30 mouse cellular contexts compared by ENCODE assay signal in the genomic region with DNA sequence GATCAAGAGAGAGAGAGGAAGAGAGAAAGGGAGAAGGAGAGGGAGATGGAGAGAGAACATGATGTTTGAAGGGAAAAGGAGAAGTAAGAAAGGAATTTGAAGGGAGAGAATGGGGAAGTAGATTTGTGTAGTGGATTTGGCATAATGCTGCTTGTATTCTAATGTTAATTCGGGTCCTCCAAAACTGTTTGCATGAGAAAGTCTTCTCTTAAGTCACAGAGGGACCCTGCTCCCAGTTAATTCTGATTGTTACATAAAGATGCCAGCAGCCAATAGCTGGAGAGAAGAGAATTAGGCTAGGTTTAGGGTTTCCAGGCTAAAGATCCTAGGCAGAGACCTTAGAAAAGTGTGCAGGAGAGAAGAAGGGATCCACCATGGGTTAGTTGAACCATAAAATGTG. TPM values are rescaled to one million over a fixed set of nuclear protein-coding genes. Genes with fewer than 3 reads are reported as not detected.
A peak's percentile ranks its signal among the peaks of the same experiment; 100 is the strongest.
DNase-seq lines count a peak whose midpoint lies in the region; ATAC-seq and TF ChIP-seq lines count a peak whose summit lies in the region.
"Had no signal": no experiment of that assay in that cellular context is flagged by ENCODE, and none has a peak within 500 bp of the region (broad histone marks: within the 10 kb centered on the region; RNA-seq: fewer than 3 reads in every experiment).

No protein-coding gene starts in this region.

- WGBS in forebrain, embryonic 13.5 days, result 59% methylated on average over 1 of the region's 1 CpGs

- H3K4me2 ChIP-seq in forebrain, embryonic 13.5 days, result no peak overlapping the region
- H3K4me2 ChIP-seq: embryonic facial prominence, embryonic 13.5 days; embryonic facial prominence, embryonic 15.5 days; forebrain, embryonic 12.5 days; forebrain, embryonic 15.5 days had no signal

- no peak for TF ChIP-seq CTCF in ES-Bruce4 (IDR thresholded peaks at IDR 0.05; ENCODE audit: low read depth, low read length)
- TF ChIP-seq CTCF in MEL (IDR thresholded peaks at IDR 0.05 in 2 of 3, conservative IDR thresholded peaks at IDR 0.05 in 1 of 3; ENCODE audit: control insufficient read depth in 1 of 3, insufficient read depth in 1 of 3, low read depth in 2 of 3, low read length in 3 of 3, poor library complexity in 1 of 3, severe bottlenecking in 1 of 3), result no peak

- no peak for ATAC-seq in forebrain, embryonic 13.5 days
- ATAC-seq: activated CD4-positive, CD25-positive, alpha-beta regulatory T cell, adult 4 months; CD4-positive, CD25-positive, alpha-beta regulatory T cell, adult 4 months; forebrain, embryonic 15.5 days; forebrain, postnatal 0 days; Patski had no signal

- H3K4me3 ChIP-seq in ES-Bruce4 (ENCODE audit: low read depth, low read length), result no peak overlapping the region
- no peak overlapping the region for H3K4me3 ChIP-seq in MEL (ENCODE audit: control insufficient read depth in 1 of 2, insufficient read depth in 1 of 2, low read depth in 2 of 2, low read length in 2 of 2)
- no peak overlapping the region for H3K4me3 ChIP-seq in forebrain, embryonic 13.5 days
- H3K4me3 ChIP-seq: embryonic facial prominence, embryonic 13.5 days; embryonic facial prominence, embryonic 15.5 days; erythroblast, embryonic 14.5 days; forebrain, embryonic 10.5 days; forebrain, embryonic 12.5 days; forebrain, embryonic 15.5 days had no signal

- H3K27ac ChIP-seq in ES-Bruce4 (ENCODE audit: insufficient read depth, low read length) (0 out of 2 replicates have a peak overlapping the region, but pooled peaks have one; percentile 59), MEL (ENCODE audit: control insufficient read depth, low read depth, low read length) (no peak overlapping the region)
- no peak overlapping the region for H3K27ac ChIP-seq in forebrain, embryonic 13.5 days
- H3K27ac ChIP-seq: embryonic facial prominence, embryonic 13.5 days; embryonic facial prominence, embryonic 15.5 days; forebrain, embryonic 10.5 days; forebrain, embryonic 12.5 days; forebrain, embryonic 15.5 days had no signal

- TF ChIP-seq EP300 in ES-Bruce4 (IDR thresholded peaks at IDR 0.05; ENCODE audit: insufficient read depth, low read depth, low read length) (no peak), MEL (IDR thresholded peaks at IDR 0.05; ENCODE audit: low read depth in 1 of 2, low read length in 2 of 2) (no peak)

- TF ChIP-seq POLR2A in ES-Bruce4 (IDR thresholded peaks at IDR 0.05; ENCODE audit: insufficient read depth, low read length) (no peak), MEL (IDR thresholded peaks at IDR 0.05; ENCODE audit: control insufficient read depth in 1 of 2, insufficient read depth in 1 of 2, low read depth in 1 of 2, low read length in 2 of 2, poor library complexity in 1 of 2) (no peak)

- no peaks in the 10 kb centered on the region for H3K9me3 ChIP-seq in ES-Bruce4 (replicated peaks; ENCODE audit: control insufficient read depth, insufficient read depth, low read length, poor library complexity, severe bottlenecking)
- H3K9me3 ChIP-seq in MEL (replicated peaks; ENCODE audit: insufficient read depth, low read length), result no peaks in the 10 kb centered on the region
- no peaks in the 10 kb centered on the region for H3K9me3 ChIP-seq in forebrain, embryonic 13.5 days (replicated peaks)
- H3K9me3 ChIP-seq: embryonic facial prominence, embryonic 13.5 days; embryonic facial prominence, embryonic 15.5 days; forebrain, embryonic 10.5 days; forebrain, embryonic 12.5 days; forebrain, embryonic 15.5 days; G1E had no signal

- H3K27me3 ChIP-seq in ES-Bruce4 (ENCODE audit: control insufficient read depth, insufficient read depth, low read length, poor library complexity, severe bottlenecking), result no peaks in the 10 kb centered on the region
- no peaks in the 10 kb centered on the region for H3K27me3 ChIP-seq in MEL (ENCODE audit: control insufficient read depth in 1 of 2, insufficient read depth in 2 of 2, low read length in 2 of 2)
- H3K27me3 ChIP-seq in forebrain, embryonic 13.5 days, result no peaks in the 10 kb centered on the region
- H3K27me3 ChIP-seq: CH12.LX; embryonic facial prominence, embryonic 13.5 days; embryonic facial prominence, embryonic 15.5 days; forebrain, embryonic 12.5 days; forebrain, embryonic 15.5 days had no signal

- H3K9ac ChIP-seq in ES-Bruce4 (ENCODE audit: low read depth, poor library complexity, severe bottlenecking) (no peak overlapping the region), MEL (ENCODE audit: control insufficient read depth, low read depth, low read length, poor library complexity, severe bottlenecking) (no peak overlapping the region)
- no peak overlapping the region for H3K9ac ChIP-seq in forebrain, embryonic 13.5 days
- H3K9ac ChIP-seq: embryonic facial prominence, embryonic 13.5 days; embryonic facial prominence, embryonic 15.5 days; forebrain, embryonic 12.5 days; forebrain, embryonic 15.5 days; forebrain, postnatal 0 days had no signal

- no peaks in the 10 kb centered on the region for H3K79me2 ChIP-seq in MEL (ENCODE audit: control insufficient read depth, insufficient read depth, low read length, poor library complexity)

- H3K4me1 ChIP-seq in ES-Bruce4 (ENCODE audit: control insufficient read depth, insufficient read depth, low read length) (peaks cover 2% of the 10 kb centered on the region), MEL (ENCODE audit: control insufficient read depth in 1 of 2, insufficient read depth in 2 of 2, low read length in 2 of 2) (no peaks in the 10 kb centered on the region)
- H3K4me1 ChIP-seq in forebrain, embryonic 13.5 days, result no peaks in the 10 kb centered on the region
- H3K4me1 ChIP-seq: embryonic facial prominence, embryonic 13.5 days; embryonic facial prominence, embryonic 15.5 days; forebrain, embryonic 10.5 days; forebrain, embryonic 12.5 days; forebrain, embryonic 15.5 days had no signal

- no peak for TF ChIP-seq RAD21 in MEL (IDR thresholded peaks at IDR 0.05; ENCODE audit: low read depth, low read length)

- H3K36me3 ChIP-seq in ES-Bruce4 (ENCODE audit: control insufficient read depth, insufficient read depth, low read length, poor library complexity, severe bottlenecking), result no peaks in the 10 kb centered on the region
- peaks cover 0 to 2% of the 10 kb centered on the region in 2 experiments; a peak in 2 of 4 replicates for H3K36me3 ChIP-seq in MEL (ENCODE audit: control insufficient read depth in 1 of 2, insufficient read depth in 2 of 2, low read length in 2 of 2)
- no peaks in the 10 kb centered on the region for H3K36me3 ChIP-seq in forebrain, embryonic 13.5 days (ENCODE audit: poor library complexity, severe bottlenecking)
- H3K36me3 ChIP-seq: embryonic facial prominence, embryonic 13.5 days; embryonic facial prominence, embryonic 15.5 days; forebrain, embryonic 10.5 days; forebrain, embryonic 12.5 days; forebrain, embryonic 15.5 days; G1E had no signal

- peak; percentile 49 for DNase-seq in MEL (ENCODE audit: low read depth, low spot score)
- peak; percentile 90 for DNase-seq in R1 (ENCODE audit: low read depth, low spot score)
- DNase-seq in frontal cortex, postnatal 10 days (ENCODE audit: low spot score in 2 of 2), result no peak
- DNase-seq in cerebellum, postnatal 25 days, result no peak
- DNase-seq: adrenal gland, adult 8-10 months; adrenal gland, postnatal 14 days; adrenal gland, postnatal 36 days; B cell, adult 2 months; cerebellum, adult 11-12 months; cerebellum, adult 2 months; cerebellum, adult 9-10 months; cerebellum, postnatal 10 days; cerebellum, postnatal 36 days; embryo, embryonic 11 days; forebrain, postnatal 0 days had no signal

TF ChIP-seq in MEL, 35 proteins besides CTCF, POLR2A, EP300 and RAD21:
- TF ChIP-seq ZMIZ1 (IDR thresholded peaks at IDR 0.05; ENCODE audit: low read depth, low read length) (no peak), ZNF384 (IDR thresholded peaks at IDR 0.05; ENCODE audit: low read depth, low read length) (no peak), NRF1 (IDR thresholded peaks at IDR 0.05; ENCODE audit: insufficient read depth, low read depth, low read length, poor library complexity, severe bottlenecking) (no peak), MEF2A (IDR thresholded peaks at IDR 0.05; ENCODE audit: extremely low read depth, insufficient replicate concordance, low read depth, low read length, poor library complexity, severe bottlenecking) (no peak), SMC3 (IDR thresholded peaks at IDR 0.05; ENCODE audit: low read depth, low read length) (no peak), RCOR1 (IDR thresholded peaks at IDR 0.05; ENCODE audit: low read depth, low read length) (no peak)

RNA-seq across cellular contexts. Expression of a gene that starts 14.7 kb away (rescaled TPM):
- not detected in 2 replicates for polyA plus RNA-seq in ES-Bruce4 (2011; ENCODE audit: insufficient read depth, insufficient read length, low read depth, missing spikeins)
- 0.36 and 0.39 TPM in 2 replicates for total RNA-seq in MEL (2012; rRNA removed)
- under 1 TPM in 1 of 2 experiments, not detected in 1; 0.18 TPM for polyA plus RNA-seq in MEL (2012; ENCODE audit: insufficient read depth in 1 of 2, insufficient read length in 2 of 2, low read depth in 1 of 2, low replicate concordance in 2 of 2, missing spikeins in 1 of 2)
- not detected in 2 replicates for polyA plus RNA-seq in forebrain, embryonic 13.5 days (2015; fragmentation: Nextera tagmentation; extraction: Ambion mirVana)
- total RNA-seq: adrenal gland, adult 8-10 months; adrenal gland, postnatal 14 days; adrenal gland, postnatal 36 days; CH12.LX; common myeloid progenitor, adult 5-6 weeks; forebrain, postnatal 0 days; G1E had no signal
- polyA plus RNA-seq: activated CD4-positive, CD25-positive, alpha-beta regulatory T cell, adult 4 months; CD4-positive, CD25-positive, alpha-beta regulatory T cell, adult 4 months; cerebellum, adult 2 months; embryonic facial prominence, embryonic 11.5 days; embryonic facial prominence, embryonic 13.5 days; erythroblast, embryonic 14.5 days; forebrain, embryonic 10.5 days; forebrain, embryonic 12.5 days; forebrain, embryonic 15.5 days; forebrain, postnatal 0 days; G1E had no signal

RNA-seq across cellular contexts. Expression of a gene that starts 36.0 kb away (rescaled TPM):
- polyA plus RNA-seq in ES-Bruce4 (2011; ENCODE audit: insufficient read depth, insufficient read length, low read depth, missing spikeins) (not detected in 2 replicates), MEL (2012; ENCODE audit: insufficient read depth in 1 of 2, insufficient read length in 2 of 2, low read depth in 1 of 2, low replicate concordance in 2 of 2, missing spikeins in 1 of 2) (not detected)
- not detected in 2 replicates for total RNA-seq in MEL (2012; rRNA removed)
- polyA plus RNA-seq in forebrain, embryonic 13.5 days (2015; fragmentation: Nextera tagmentation; extraction: Ambion mirVana), result not detected in 2 replicates
- total RNA-seq: CH12.LX; common myeloid progenitor, adult 5-6 weeks; forebrain, postnatal 0 days; G1E had no signal
- polyA plus RNA-seq: activated CD4-positive, CD25-positive, alpha-beta regulatory T cell, adult 4 months; CD4-positive, CD25-positive, alpha-beta regulatory T cell, adult 4 months; cerebellum, adult 2 months; embryonic facial prominence, embryonic 11.5 days; embryonic facial prominence, embryonic 13.5 days; embryonic facial prominence, embryonic 15.5 days; erythroblast, embryonic 14.5 days; forebrain, embryonic 10.5 days; forebrain, embryonic 12.5 days; forebrain, embryonic 15.5 days; forebrain, postnatal 0 days; G1E had no signal

RNA-seq across cellular contexts. Expression of a gene that starts 49.8 kb away (rescaled TPM):
- 25.4 and 26.7 TPM in 2 replicates for polyA plus RNA-seq in ES-Bruce4 (2011; ENCODE audit: insufficient read depth, insufficient read length, low read depth, missing spikeins)
- total RNA-seq in MEL (2012; rRNA removed), result 13.8 and 14.4 TPM in 2 replicates
- polyA plus RNA-seq in MEL (2012; ENCODE audit: insufficient read depth in 1 of 2, insufficient read length in 2 of 2, low read depth in 1 of 2, low replicate concordance in 2 of 2, missing spikeins in 1 of 2), result 10 to 100 TPM in 1 of 2 experiments, not detected in 1; 16.2 TPM
- polyA plus RNA-seq in forebrain, embryonic 13.5 days (2015; fragmentation: Nextera tagmentation; extraction: Ambion mirVana), result 44.7 and 58.0 TPM in 2 replicates

Comparison
In these comparisons a context has a peak if more than half of its experiments do, and no peak if none do; other contexts are left out.
1. DNase-seq: peak in MEL (single experiment) and R1 (single experiment); none in frontal cortex, postnatal 10 days (0 of 2) and cerebellum, postnatal 25 days (0 of 2).